Mouse (Mus musculus) effector memory CD4-positive, alpha-beta T cell, adult 5 months (primary cell): ENCODE data around the gene Peli2. TPM values are rescaled to one million over a fixed set of nuclear protein-coding genes. Genes with fewer than 3 reads are reported as not detected.

Experiments
- polyA plus RNA-seq: library from polyadenylated mRNA; unstranded; fragments of 100-300 nt; shearing (Covaris generic); gene quantifications from one replicate; pipeline ENCODE4 v1.2.1, GENCODE M21; 2017

The Peli2 gene
- polyA plus RNA-seq, result not detected

GRCm38 (mm10) chr14:48120752-48121528 is at the start of gene Peli2:
Gene Peli2, plus strand, starts transcription at chr14:48120823.

